Mouse (Mus musculus) retina, postnatal 1 day (tissue): Measurements from ENCODE around the gene Prap1.

Source experiments
- DNase-seq: peaks from one replicate; pipeline ENCODE4 v3.0.0-alpha.2; 2012

Gene Prap1

DNA sequence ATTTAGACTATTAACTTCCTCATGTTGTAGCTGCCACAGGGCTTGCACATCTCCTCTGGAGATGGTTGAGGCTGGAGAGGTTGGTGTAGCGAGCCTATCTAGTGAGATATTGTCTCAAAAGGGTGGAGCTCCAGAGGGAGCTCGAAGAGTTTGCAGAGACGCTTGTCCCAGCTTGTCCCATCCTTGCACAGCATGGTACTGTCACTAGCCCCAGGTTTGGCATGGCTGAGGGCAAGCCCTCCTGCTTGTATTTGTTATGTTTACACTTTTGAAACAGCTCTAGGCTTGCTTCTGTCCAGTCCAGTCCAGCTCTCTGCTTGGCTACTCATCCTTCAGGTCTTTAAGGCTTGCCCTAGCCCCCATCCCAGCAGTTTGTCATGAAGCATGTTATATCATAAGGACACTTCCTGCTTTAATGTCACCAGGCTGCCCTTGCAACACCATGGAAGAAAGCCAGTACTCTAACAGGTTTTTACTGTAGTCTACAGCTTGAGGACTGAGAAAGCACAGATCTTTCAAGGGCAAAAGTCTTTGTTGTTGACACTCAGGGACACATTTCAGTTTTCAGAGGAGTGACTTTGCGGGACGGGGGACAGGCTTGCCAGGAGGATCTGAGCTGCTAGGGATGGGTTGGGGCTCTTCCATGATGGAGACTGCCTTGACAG, 42.0 kb downstream of the Prap1 start:
- DNase-seq: no peak

GRCm38 (mm10) chr7:140137135-140138020, 44.2 kb downstream of the Prap1 start, which contains the start of gene Mtg1:
Mtg1 (plus strand) TSS chr7:140137564.
- DNase-seq: peak; percentile 94

DNA sequence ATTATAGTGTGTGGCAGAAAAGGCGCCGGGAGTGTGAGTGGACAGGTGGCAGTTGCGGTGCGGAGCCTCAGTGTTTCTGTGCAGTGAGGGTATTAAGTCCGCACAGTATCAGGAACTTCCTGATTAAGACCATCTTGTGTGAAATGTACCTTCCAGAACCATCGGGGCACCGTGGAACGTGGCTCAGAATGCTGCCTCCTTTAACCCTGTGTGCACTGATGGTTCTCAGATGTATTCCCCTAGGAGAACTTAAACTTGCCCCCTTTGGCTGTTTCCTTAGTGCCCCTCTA, 44.8 kb downstream of the Prap1 start:
- DNase-seq: no peak

DNA sequence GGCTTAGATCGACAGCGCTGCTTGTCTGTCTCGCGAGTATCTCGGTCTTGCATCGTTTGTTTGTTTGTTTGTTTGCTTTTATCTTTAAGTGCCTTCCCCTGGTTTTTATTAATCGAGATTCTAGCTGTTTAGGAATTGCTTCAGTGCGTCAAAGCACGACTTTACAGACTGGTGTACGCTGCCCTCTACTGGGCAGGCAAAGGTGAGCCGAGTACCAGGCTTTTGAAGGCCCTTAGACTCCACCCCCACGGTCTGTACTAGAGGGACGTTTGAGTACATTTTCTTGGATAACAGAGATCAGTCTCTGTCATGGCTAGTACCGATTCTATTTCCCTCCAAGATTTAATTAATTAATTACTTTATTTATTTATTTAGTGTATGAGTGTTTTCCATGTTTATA, 48.2 kb downstream of the Prap1 start:
- DNase-seq: peak; percentile 75

DNA sequence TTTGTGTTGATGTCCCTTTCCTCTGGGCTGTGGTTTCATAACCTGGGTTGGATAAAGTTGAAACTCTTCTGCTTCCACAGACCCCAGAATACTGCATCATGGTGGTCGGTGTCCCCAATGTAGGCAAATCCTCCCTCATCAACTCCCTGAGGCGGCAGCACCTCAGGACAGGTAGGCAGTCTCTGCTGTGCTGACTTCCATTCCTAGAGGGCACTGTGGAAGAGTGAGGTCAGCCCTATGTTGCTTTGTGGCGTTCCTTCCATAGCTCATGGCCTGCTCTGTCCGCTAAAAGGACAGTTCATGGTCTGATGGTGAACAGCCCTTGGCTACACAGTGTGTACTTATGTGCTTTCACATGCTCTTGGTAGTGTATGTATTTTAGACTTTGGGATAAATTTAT, 51.4 kb downstream of the Prap1 start:
- DNase-seq: no peak
